Mouse (Mus musculus) cortical plate, adult 2 months (tissue): ENCODE data around the gene Mycbpap. TPM values are rescaled to one million over a fixed set of nuclear protein-coding genes. Genes with fewer than 3 reads are reported as not detected.

Source experiments
- H3K27ac ChIP-seq: fragments of 200-500 bp; 2 replicates; pipeline ENCODE4 v1.5.1; 2012; ENCODE audit warnings: low read length, control low read depth, inconsistent platforms; ENCODE audit not compliant: insufficient read depth
- H3K4me1 ChIP-seq: fragments of 200-500 bp; 2 replicates; pipeline ENCODE4 v1.6.1; 2011; ENCODE audit warnings: low read length; ENCODE audit not compliant: control insufficient read depth, insufficient read depth
- H3K4me3 ChIP-seq: fragments of 200-500 bp; 2 replicates; pipeline ENCODE4 v1.5.1; 2011; ENCODE audit warnings: mild to moderate bottlenecking, low read length, control low read depth; ENCODE audit not compliant: insufficient read depth
- CTCF ChIP-seq: fragments of 200-500 bp; IDR thresholded peaks from 2 replicates; pipeline ENCODE4 v1.5.1; 2011; ENCODE audit warnings: mild to moderate bottlenecking, control low read depth, low read length; ENCODE audit not compliant: insufficient read depth; ENCODE audit errors: extremely low read depth
- POLR2A ChIP-seq: fragments of 200-500 bp; IDR thresholded peaks from 2 replicates; pipeline ENCODE4 v1.6.1; 2011; ENCODE audit warnings: mild to moderate bottlenecking, low read length, control low read depth; ENCODE audit not compliant: insufficient read depth; ENCODE audit errors: extremely low read depth
- polyA plus RNA-seq: library from polyadenylated mRNA; depleted of rRNA; stranded (reverse); fragments of >200 nt; gene quantifications from 2 replicates; pipeline ENCODE4 v1.2.3, GENCODE M21; 2012

The Mycbpap gene
- polyA plus RNA-seq, 1 experiment = 2.5 TPM

- Histone ChIP-seq H3K4me3 (no peak overlapping the region), H3K4me1 (no peaks in the 10 kb centered on the region), H3K27ac (no peak overlapping the region)
- TF ChIP-seq CTCF (no peak), POLR2A (no peak)
Measured at GRCm38 (mm10) chr11:94539761-94540160, 18.2 kb upstream of the Mycbpap start.

DNA sequence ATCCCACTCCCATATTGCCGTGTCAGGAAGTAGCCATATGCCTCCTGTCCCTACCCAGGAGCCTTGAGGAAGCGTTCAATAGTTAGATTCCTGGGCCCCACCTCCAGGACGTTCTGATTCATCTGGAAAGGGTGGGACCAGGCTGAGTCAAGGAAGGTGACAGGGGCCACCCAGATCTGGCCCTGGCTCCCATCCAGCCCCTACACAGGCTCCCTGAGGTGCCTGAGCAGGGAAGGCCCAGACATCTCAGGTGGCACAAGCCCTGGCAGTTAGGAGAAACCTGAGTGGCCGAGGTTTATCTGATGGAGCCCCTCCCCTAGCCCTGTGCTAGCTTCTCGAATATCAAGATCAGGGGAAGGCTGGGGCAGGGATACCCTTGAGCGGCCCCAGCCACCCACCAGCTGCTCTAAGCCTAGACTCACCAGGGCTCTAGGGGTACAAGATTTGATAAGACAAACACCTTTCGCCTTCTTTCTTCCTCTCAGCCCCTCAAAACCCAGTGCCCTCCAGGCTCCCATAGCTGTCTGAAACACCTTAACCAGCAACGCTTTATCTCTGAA is 17.3 kb upstream of the Mycbpap start:
- Histone ChIP-seq H3K27ac (no peak overlapping the region), H3K4me3 (no peak overlapping the region), H3K4me1 (no peaks in the 10 kb centered on the region)
- no peak for TF ChIP-seq POLR2A
- no peak for TF ChIP-seq CTCF

- H3K27ac ChIP-seq = no peak overlapping the region
- TF ChIP-seq CTCF = no peak
- no peak for TF ChIP-seq POLR2A
- no peak overlapping the region for H3K4me3 ChIP-seq
- H3K4me1 ChIP-seq = no peaks in the 10 kb centered on the region
Measured at GRCm38 (mm10) chr11:94533171-94533570, 11.6 kb upstream of the Mycbpap start.

DNA sequence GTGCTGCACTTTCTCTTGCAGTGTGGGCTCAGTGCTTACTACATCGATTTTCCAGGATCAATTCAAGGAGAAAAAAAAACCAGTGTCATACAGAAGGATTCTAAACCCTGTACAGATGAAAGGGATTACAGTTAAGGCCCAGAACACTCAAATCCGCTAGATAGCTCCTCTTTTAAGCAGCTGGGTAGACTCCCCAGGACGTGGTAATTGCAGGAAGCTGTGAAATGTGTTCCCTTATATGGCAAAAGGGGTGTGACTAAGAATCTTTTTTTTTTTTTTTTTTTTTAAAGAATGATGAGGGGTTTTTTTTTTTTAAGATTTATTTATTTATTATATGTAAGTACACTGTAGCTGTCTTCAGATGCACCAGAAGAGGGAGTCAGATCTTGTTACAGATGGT is 7.3 kb upstream of the Mycbpap start:
- H3K4me3 ChIP-seq = no peak overlapping the region
- no peak overlapping the region for H3K27ac ChIP-seq
- TF ChIP-seq POLR2A (no peak), CTCF (no peak)
- no peaks in the 10 kb centered on the region for H3K4me1 ChIP-seq

DNA sequence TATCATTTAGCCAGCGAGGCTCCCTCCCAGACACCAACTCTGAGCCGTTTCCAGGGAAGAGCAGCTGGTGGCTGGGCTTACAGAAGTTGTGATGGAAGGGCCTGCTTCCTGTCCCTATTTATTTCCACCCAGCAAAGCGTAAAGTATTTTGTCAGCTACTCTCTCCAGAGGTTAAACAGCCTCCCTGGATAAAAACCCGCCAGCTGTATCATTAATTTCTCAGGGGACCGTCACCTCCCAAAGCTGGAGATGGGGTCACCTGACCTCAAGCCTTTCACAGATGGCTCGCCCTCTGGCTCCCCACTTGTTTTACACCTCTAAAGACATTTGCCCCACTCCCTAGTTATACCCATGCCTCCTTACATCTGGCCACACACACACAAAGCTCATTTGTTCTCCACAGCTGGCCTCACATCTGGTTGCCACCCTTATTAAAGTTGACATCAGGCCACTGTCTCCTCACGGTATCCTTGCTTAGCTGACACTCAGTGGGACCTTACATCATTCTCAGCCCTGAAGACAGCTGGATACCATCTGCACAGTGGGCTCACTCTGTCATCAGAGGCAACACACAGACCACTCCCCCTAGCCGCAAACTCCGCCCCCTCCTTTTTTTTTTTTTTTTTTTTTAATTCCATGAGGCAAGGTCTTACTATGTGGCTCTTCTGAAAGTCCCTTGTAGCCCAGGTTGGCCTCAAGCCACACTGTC is 4.8 kb upstream of the Mycbpap start:
- no peak overlapping the region for H3K27ac ChIP-seq
- TF ChIP-seq CTCF (no peak), POLR2A (no peak)
- H3K4me3 ChIP-seq = no peak overlapping the region
- H3K4me1 ChIP-seq = no peaks in the 10 kb centered on the region

DNA sequence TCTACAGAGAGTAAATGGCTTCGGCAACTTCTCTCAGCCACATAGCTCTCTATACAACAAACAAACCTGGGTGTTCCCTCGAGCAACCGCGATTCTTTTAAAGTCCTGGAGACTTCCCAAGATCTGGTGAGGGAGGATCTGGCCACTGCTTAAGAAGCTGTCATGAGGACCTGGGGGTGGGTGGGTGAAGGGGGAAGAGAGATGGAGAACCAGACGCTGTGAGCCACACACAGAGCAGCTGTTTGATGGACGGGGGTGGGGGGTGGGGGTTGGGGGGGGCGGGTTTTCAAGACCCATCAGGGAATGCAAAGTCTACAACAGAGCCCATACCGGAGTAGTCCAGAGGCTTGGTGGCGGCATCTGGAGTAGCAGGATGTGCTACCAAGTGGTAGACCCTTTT is 8.1 kb downstream of the Mycbpap start:
- H3K4me1 ChIP-seq = no peaks in the 10 kb centered on the region
- TF ChIP-seq POLR2A (no peak), CTCF (no peak)

GRCm38 (mm10) chr11:94508976-94509375 is 12.6 kb downstream of the Mycbpap start:
- no peak overlapping the region for H3K27ac ChIP-seq
- H3K4me1 ChIP-seq = no peaks in the 10 kb centered on the region
- TF ChIP-seq CTCF (no peak), POLR2A (no peak)
- H3K4me3 ChIP-seq = no peak overlapping the region

More for the DNA sequence above, 8.1 kb downstream of the Mycbpap start:
- no peak overlapping the region for H3K27ac ChIP-seq
- H3K4me3 ChIP-seq = no peak overlapping the region

GRCm38 (mm10) chr11:94501482-94501881 is 20.1 kb downstream of the Mycbpap start:
- Histone ChIP-seq H3K4me3 (no peak overlapping the region), H3K4me1 (no peaks in the 10 kb centered on the region; the same call in 1 of the 2 replicates), H3K27ac (no peak overlapping the region)
- TF ChIP-seq POLR2A = no peak
- no peak for TF ChIP-seq CTCF

- Histone ChIP-seq H3K4me3 (no peak overlapping the region), H3K27ac (no peak overlapping the region), H3K4me1 (no peaks in the 10 kb centered on the region; the same call in 1 of the 2 replicates)
- TF ChIP-seq POLR2A = no peak
- TF ChIP-seq CTCF = no peak
Measured at GRCm38 (mm10) chr11:94500362-94500761, 21.2 kb downstream of the Mycbpap start.

GRCm38 (mm10) chr11:94499661-94500152 is 21.8 kb downstream of the Mycbpap start, which contains the start of gene Epn3:
Gene Epn3, minus strand, starts transcription at chr11:94499974.
- Histone ChIP-seq H3K4me1 (no peaks in the 10 kb centered on the region; the same call in 1 of the 2 replicates), H3K4me3 (no peak within 1 kb of the TSS), H3K27ac (no peak within 1 kb of the TSS)
- TF ChIP-seq CTCF = no peak
- TF ChIP-seq POLR2A = no peak
